In the genomic region with DNA sequence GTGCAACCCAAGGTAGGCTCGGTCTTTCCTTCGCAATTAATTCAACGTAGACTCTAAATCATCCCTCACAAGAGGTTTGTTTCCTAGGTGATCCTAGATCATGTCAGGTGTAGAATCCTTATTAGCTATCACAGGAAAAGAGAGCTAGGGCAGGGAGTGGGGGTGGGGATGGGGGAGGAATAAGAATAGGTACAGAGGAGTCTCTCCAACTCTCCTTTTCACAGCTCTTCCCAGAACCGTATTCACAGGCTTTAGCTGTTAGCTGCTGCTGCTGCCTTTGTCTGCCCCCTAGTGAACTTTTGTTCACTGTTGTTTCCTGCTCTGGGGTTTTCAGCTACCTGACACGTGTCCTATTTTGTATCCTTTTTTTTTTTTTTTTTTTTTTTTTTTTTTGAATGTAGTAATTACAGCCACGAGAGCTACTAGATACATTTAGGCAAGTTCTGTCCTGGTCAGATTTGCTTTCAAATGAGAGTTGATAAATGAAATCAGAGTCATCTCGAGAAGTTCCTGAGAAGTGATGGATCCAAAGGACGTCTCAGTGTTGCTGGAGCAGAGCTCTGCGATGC, we compare ENCODE assay signal across 12 mouse cellular contexts.
DNase-seq lines count a peak whose midpoint lies in the region; ATAC-seq and TF ChIP-seq lines count a peak whose summit lies in the region.
"Had no signal": no experiment of that assay in that cellular context is flagged by ENCODE, and none has a peak within 500 bp of the region (broad histone marks: within the 10 kb centered on the region; RNA-seq: fewer than 3 reads in every experiment).

No protein-coding gene starts in this region.

- no peak overlapping the region for H3K4me2 ChIP-seq in embryonic facial prominence, embryonic 11.5 days (ENCODE audit: low read depth, low read length)
- no peak overlapping the region for H3K4me2 ChIP-seq in hindbrain, embryonic 16.5 days (ENCODE audit: low read length)
- no peak overlapping the region for H3K4me2 ChIP-seq in neural tube, embryonic 14.5 days (ENCODE audit: low read depth, low read length)
- H3K4me2 ChIP-seq: kidney, embryonic 15.5 days; limb, embryonic 12.5 days had no signal

- H3K9me3 ChIP-seq in embryonic facial prominence, embryonic 11.5 days (replicated peaks; ENCODE audit: control insufficient read depth, low read length): no peaks in the 10 kb centered on the region
- H3K9me3 ChIP-seq in hindbrain, embryonic 16.5 days (ENCODE audit: control insufficient read depth, low read length): no peaks in the 10 kb centered on the region
- H3K9me3 ChIP-seq in neural tube, embryonic 14.5 days (ENCODE audit: control insufficient read depth, low read length): no peaks in the 10 kb centered on the region
- H3K9me3 ChIP-seq: kidney, embryonic 15.5 days; limb, embryonic 12.5 days had no signal

- no peak overlapping the region for H3K27ac ChIP-seq in left cerebral cortex, adult 2 months
- H3K27ac ChIP-seq in embryonic facial prominence, embryonic 11.5 days (replicated peaks; ENCODE audit: low read depth, low read length): no peak overlapping the region
- peak overlapping the region; percentile 56; the same call in 1 of the 2 replicates for H3K27ac ChIP-seq in hindbrain, embryonic 16.5 days (ENCODE audit: low read depth, low read length)
- H3K27ac ChIP-seq in neural tube, embryonic 14.5 days (ENCODE audit: low read depth, low read length): no peak overlapping the region
- H3K27ac ChIP-seq: kidney, embryonic 15.5 days; limb, embryonic 12.5 days; macrophage had no signal

- no peak overlapping the region for H3K4me3 ChIP-seq in left cerebral cortex, adult 2 months
- H3K4me3 ChIP-seq in embryonic facial prominence, embryonic 11.5 days (ENCODE audit: low read depth, low read length): no peak overlapping the region
- no peak overlapping the region for H3K4me3 ChIP-seq in hindbrain, embryonic 16.5 days (ENCODE audit: low read length)
- H3K4me3 ChIP-seq in neural tube, embryonic 14.5 days (ENCODE audit: low read depth, low read length): no peak overlapping the region
- H3K4me3 ChIP-seq: kidney, embryonic 15.5 days; limb, embryonic 12.5 days had no signal

- H3K4me1 ChIP-seq in embryonic facial prominence, embryonic 11.5 days (ENCODE audit: control insufficient read depth, insufficient read depth, low read length): no peaks in the 10 kb centered on the region
- peaks cover 13% of the 10 kb centered on the region for H3K4me1 ChIP-seq in hindbrain, embryonic 16.5 days (ENCODE audit: control insufficient read depth, insufficient read depth, low read depth, low read length)
- H3K4me1 ChIP-seq in neural tube, embryonic 14.5 days (ENCODE audit: control insufficient read depth, insufficient read depth, low read length): peaks cover 11% of the 10 kb centered on the region; the same call in 1 of the 2 replicates
- H3K4me1 ChIP-seq: kidney, embryonic 15.5 days had no signal

- H3K36me3 ChIP-seq in embryonic facial prominence, embryonic 11.5 days (replicated peaks; ENCODE audit: control insufficient read depth, insufficient read depth, low read depth, low read length): no peaks in the 10 kb centered on the region
- no peaks in the 10 kb centered on the region for H3K36me3 ChIP-seq in hindbrain, embryonic 16.5 days (ENCODE audit: control insufficient read depth, insufficient read depth, low read length)
- no peaks in the 10 kb centered on the region for H3K36me3 ChIP-seq in neural tube, embryonic 14.5 days (ENCODE audit: control insufficient read depth, insufficient read depth, low read length)
- H3K36me3 ChIP-seq: kidney, embryonic 15.5 days; limb, embryonic 12.5 days had no signal

- H3K9ac ChIP-seq in embryonic facial prominence, embryonic 11.5 days (replicated peaks; ENCODE audit: low read length): no peak overlapping the region
- no peak overlapping the region for H3K9ac ChIP-seq in hindbrain, embryonic 16.5 days (ENCODE audit: low read depth, low read length)
- H3K9ac ChIP-seq in neural tube, embryonic 14.5 days (replicated peaks; ENCODE audit: low read depth, low read length): no peak overlapping the region
- H3K9ac ChIP-seq: kidney, embryonic 15.5 days; limb, embryonic 12.5 days had no signal

- WGBS in embryonic facial prominence, embryonic 11.5 days: 57% methylated on average over 9 of the region's 9 CpGs
- WGBS in hindbrain, embryonic 16.5 days: 28% methylated on average over 9 of the region's 9 CpGs
- WGBS in neural tube, embryonic 14.5 days: 24% methylated on average over 9 of the region's 9 CpGs

- peak; percentile 20 for TF ChIP-seq CTCF in left cerebral cortex, adult 2 months (IDR thresholded peaks at IDR 0.05)

- DNase-seq in left cerebral cortex, adult 2 months (ENCODE audit: extremely low spot score in 1 of 2, low spot score in 2 of 2): no peak
- no peak for DNase-seq in left cerebral cortex, postnatal 10 days (ENCODE audit: extremely low spot score in 1 of 2, low spot score in 2 of 2)
- DNase-seq in embryonic facial prominence, embryonic 11.5 days (ENCODE audit: low spot score): peak; percentile 53
- no peak for DNase-seq in right cerebral cortex, postnatal 4 days
- no peak for DNase-seq in cerebellum, postnatal 25 days
- no peak for DNase-seq in urinary bladder, postnatal 25 days (ENCODE audit: low spot score)
- DNase-seq: cerebellum, adult 8-10 months had no signal

- no peak for ATAC-seq in embryonic facial prominence, embryonic 11.5 days (replicated peaks; ENCODE audit: insufficient number of reproducible peaks, low FRiP score, low TSS enrichment, low read depth)
- ATAC-seq in hindbrain, embryonic 16.5 days: peak; percentile 73
- ATAC-seq in neural tube, embryonic 14.5 days (ENCODE audit: low read depth): peak; percentile 73

- intact Hi-C loops in left cerebral cortex, adult 2 months (cut with DNase I): loop anchor here (5.0 kb wide), 1 partner anchor 275 kb away; no protein-coding TSS in a partner anchor
- intact Hi-C loops in left cerebral cortex, postnatal 10 days (cut with DNase I): no loop called here

- H3K27me3 ChIP-seq in embryonic facial prominence, embryonic 11.5 days (ENCODE audit: control insufficient read depth, insufficient read depth, low read length): no peaks in the 10 kb centered on the region
- no peaks in the 10 kb centered on the region for H3K27me3 ChIP-seq in hindbrain, embryonic 16.5 days (replicated peaks; ENCODE audit: control insufficient read depth, insufficient read depth, low read length)
- H3K27me3 ChIP-seq in neural tube, embryonic 14.5 days (ENCODE audit: control insufficient read depth, insufficient read depth, low read length): no peaks in the 10 kb centered on the region
- H3K27me3 ChIP-seq: kidney, embryonic 15.5 days; limb, embryonic 12.5 days had no signal
